Mouse (Mus musculus): ENCODE data around the gene Rbm15. TPM values are rescaled to one million over a fixed set of nuclear protein-coding genes. Genes with fewer than 3 reads are reported as not detected.
"Not testable (repeated sequence)": the region's sequence is repeated elsewhere in the genome, so short reads cannot be mapped to it uniquely, and the experiment has no call there.

The Rbm15 gene
- polyA plus RNA-seq, 1 experiment = 26.7 TPM

DNA sequence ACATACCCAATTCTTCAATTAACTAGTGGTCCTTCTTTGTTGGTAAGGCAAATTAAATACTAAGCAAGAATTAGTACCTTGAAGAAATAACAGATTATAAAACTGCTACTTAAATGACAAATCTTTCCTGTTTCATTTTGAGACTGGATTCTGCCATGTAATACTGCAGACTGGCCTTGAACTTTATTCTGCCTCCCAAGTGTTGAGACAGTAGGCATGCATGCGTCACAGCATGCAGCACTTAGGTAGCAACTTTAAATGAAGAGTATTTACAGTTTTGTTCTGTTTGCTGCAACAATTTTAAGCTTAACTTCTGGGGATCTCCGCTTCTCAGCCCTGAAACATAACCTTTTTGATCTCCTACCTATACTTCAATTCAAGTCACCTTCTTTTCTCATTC lies 12.3 kb downstream of the Rbm15 start:
- 92% methylated on average over 2 of the region's 2 CpGs for WGBS
- Histone ChIP-seq H3K4me1 (ENCODE audit: control insufficient read depth, insufficient read depth, low read length) (no peaks in the 10 kb centered on the region), H3K4me3 (replicated peaks; ENCODE audit: control insufficient read depth, low read depth, low read length) (no peak overlapping the region), H3K27ac (ENCODE audit: control insufficient read depth, insufficient read depth, low read depth, low read length, poor library complexity) (no peak overlapping the region)
- TF ChIP-seq CTCF (IDR thresholded peaks at IDR 0.05; ENCODE audit: control insufficient read depth, insufficient read depth, low read length) (no peak), POLR2A (IDR thresholded peaks at IDR 0.05; ENCODE audit: borderline replicate concordance, control insufficient read depth, low read depth, low read length) (no peak)

DNA sequence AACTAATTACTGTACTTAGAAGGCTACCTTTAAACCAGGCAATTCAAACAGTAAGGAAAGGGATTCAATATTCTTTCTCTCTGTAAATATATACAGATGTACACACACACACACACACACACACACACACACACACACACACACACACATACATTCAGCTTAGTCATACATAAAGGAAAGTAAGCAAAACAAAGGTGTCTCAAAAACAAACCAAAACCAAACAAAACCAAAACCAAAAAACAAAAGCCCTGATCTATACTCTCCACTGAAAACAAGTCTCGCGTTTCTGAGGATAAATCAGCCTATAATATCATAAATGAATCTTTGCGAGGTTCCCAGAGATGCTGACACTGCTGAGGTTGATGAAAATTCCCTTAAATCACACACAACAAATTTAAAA lies 16.1 kb downstream of the Rbm15 start:
- Histone ChIP-seq H3K4me1 (ENCODE audit: control insufficient read depth, insufficient read depth, low read length) (no peaks in the 10 kb centered on the region), H3K4me3 (replicated peaks; ENCODE audit: control insufficient read depth, low read depth, low read length) (no peak overlapping the region), H3K27ac (ENCODE audit: control insufficient read depth, insufficient read depth, low read depth, low read length, poor library complexity) (no peak overlapping the region)
- WGBS = 92% methylated on average over 3 of the region's 3 CpGs
- no peak for TF ChIP-seq CTCF (IDR thresholded peaks at IDR 0.05; ENCODE audit: control insufficient read depth, insufficient read depth, low read length)
- no peak for TF ChIP-seq POLR2A (IDR thresholded peaks at IDR 0.05; ENCODE audit: borderline replicate concordance, control insufficient read depth, low read depth, low read length)

DNA sequence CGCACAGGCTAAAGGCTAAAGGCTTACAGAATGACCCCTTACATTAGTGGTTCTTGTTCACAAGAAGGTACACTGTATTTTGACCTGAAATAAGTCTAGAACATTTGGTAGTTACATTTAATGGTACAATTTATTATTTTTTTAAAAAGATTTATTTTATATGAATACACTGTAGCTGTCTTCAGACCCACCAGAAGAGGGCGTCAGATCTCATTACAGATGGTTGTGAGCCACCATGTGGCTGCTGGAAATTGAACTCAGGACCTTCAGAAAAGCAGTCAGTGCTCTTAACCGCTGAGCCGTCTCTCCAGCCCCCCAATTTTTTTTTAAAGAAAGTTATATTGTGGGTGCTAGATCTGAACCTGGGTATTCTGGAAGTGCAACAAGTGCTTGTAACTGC lies 36.6 kb downstream of the Rbm15 start:
- 91% methylated on average over 4 of the region's 4 CpGs for WGBS
- H3K4me3 ChIP-seq (replicated peaks; ENCODE audit: control insufficient read depth, low read depth, low read length); H3K27ac ChIP-seq (ENCODE audit: control insufficient read depth, insufficient read depth, low read depth, low read length, poor library complexity); H3K4me1 ChIP-seq (ENCODE audit: control insufficient read depth, insufficient read depth, low read length): not testable (repeated sequence)

DNA sequence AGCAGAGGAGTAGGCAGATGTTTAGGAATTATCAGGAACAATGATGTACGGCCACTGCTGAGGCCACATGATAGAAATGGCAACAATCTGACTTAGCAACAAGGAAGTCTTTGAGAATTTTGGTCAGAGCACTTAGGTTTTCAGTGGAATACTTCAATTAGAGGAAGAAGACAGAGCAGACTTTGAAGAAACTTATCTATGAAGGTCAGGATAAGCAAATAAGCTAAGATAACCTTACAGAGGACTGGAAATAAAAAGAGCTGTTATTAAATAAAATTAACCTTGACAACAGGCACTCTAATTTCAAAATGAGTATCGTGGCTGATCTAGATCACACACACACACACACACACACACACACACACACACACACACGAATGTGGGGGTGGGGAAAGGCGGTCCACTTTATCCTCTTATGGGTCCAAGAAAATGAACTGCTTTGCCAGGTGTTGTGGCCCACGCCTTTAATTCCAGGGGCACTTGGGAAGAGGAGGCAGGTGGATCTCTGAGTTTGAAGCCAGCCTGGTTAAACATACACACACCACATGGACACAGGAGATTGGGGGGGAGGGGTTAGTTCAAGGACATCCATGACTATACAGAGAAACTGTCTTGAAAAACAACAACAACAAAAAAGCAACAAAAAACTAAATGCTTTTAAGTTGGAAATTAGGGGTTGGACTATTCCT lies 37.7 kb downstream of the Rbm15 start:
- TF ChIP-seq POLR2A (IDR thresholded peaks at IDR 0.05; ENCODE audit: borderline replicate concordance, control insufficient read depth, low read depth, low read length) (no peak), CTCF (IDR thresholded peaks at IDR 0.05; ENCODE audit: control insufficient read depth, insufficient read depth, low read length) (no peak)
- Histone ChIP-seq H3K4me3 (replicated peaks; ENCODE audit: control insufficient read depth, low read depth, low read length) (no peak overlapping the region), H3K4me1 (ENCODE audit: control insufficient read depth, insufficient read depth, low read length) (no peaks in the 10 kb centered on the region), H3K27ac (ENCODE audit: control insufficient read depth, insufficient read depth, low read depth, low read length, poor library complexity) (no peak overlapping the region)
- 79% methylated on average over 5 of the region's 5 CpGs for WGBS

DNA sequence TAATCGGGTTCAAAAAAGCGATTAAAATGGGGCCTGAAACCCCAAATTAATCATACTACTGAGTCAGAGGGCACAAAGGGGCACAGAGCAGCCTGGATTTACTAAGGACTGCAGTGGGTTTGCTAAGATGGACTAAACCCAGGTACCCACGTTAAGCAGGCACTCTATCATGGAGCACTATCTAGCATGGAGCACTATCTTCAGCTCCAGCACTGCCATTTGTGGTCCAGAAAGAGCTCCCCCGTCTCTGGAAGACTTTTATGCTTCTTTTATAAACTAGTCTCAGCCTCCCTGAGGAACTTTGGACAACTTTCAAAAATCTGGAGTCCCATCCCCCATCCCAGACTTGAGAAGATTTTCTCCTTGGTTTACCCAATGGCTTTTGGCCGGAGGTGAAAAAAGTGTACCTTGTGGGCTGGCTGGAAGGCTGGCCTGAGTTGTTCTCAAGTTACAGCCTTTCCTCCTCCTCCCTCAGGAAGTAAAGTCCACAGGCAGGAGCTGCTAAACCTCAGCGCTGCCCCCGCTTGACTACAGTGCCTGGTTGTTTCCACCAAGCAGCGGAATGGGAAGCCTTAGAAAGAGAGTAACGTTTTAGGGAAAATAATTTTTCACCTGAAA lies 42.6 kb downstream of the Rbm15 start, which contains the start of gene Slc16a4:
Gene Slc16a4 (plus strand): TSS at position 467 of the 618 bp plus-strand sequence.
- 30% methylated on average over 9 of the region's 9 CpGs for WGBS
- H3K4me3 ChIP-seq (replicated peaks; ENCODE audit: control insufficient read depth, low read depth, low read length) = no peak within 1 kb of the TSS
- no peak within 1 kb of the TSS for H3K27ac ChIP-seq (ENCODE audit: control insufficient read depth, insufficient read depth, low read depth, low read length, poor library complexity)
- no peaks in the 10 kb centered on the region for H3K4me1 ChIP-seq (ENCODE audit: control insufficient read depth, insufficient read depth, low read length)
- no peak for TF ChIP-seq POLR2A (IDR thresholded peaks at IDR 0.05; ENCODE audit: borderline replicate concordance, control insufficient read depth, low read depth, low read length)
- TF ChIP-seq CTCF (IDR thresholded peaks at IDR 0.05; ENCODE audit: control insufficient read depth, insufficient read depth, low read length) = no peak

DNA sequence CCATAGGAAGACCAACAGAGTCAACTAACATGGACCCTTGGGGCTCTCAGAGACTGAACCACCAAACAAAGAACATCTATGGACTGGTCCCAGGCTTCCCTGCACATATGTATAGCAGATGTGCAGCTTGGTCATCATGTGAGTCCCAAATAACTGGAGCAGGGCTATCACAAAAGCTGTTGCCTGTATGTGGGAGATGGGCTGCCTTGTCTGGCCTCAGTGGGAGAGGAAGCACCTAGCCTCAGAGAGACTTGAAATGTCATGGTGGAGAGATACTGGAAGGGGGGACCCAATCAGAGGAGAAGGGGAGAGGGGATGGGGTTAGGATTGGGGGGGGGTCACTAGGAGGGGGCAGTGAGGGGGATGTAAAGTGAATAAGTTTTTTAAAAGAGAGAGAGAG lies 46.1 kb downstream of the Rbm15 start:
- no peak overlapping the region for H3K4me3 ChIP-seq (replicated peaks; ENCODE audit: control insufficient read depth, low read depth, low read length)
- H3K4me1 ChIP-seq (ENCODE audit: control insufficient read depth, insufficient read depth, low read length) = no peaks in the 10 kb centered on the region
- H3K27ac ChIP-seq (ENCODE audit: control insufficient read depth, insufficient read depth, low read depth, low read length, poor library complexity) = no peak overlapping the region
- no peak for TF ChIP-seq CTCF (IDR thresholded peaks at IDR 0.05; ENCODE audit: control insufficient read depth, insufficient read depth, low read length)
- no peak for TF ChIP-seq POLR2A (IDR thresholded peaks at IDR 0.05; ENCODE audit: borderline replicate concordance, control insufficient read depth, low read depth, low read length)

DNA sequence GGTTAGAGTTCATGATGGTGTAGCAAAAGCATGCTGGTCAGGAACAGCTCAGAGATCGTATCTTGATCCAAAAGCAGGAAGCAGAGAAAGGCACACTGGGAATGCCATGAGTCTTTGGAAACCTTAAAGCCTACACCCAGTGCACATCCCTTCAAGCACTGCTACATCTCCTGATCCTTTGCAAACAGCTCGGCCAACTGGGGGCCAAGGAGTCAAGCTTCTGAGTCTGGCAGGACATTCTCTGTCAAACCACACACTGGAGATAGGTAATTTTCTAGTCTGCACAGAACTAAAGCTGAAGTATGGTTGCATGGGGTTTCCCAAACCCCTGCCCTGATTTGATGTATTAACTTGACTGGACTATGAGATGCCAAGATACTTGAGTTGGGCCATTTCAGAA lies 47.4 kb downstream of the Rbm15 start:
- Histone ChIP-seq H3K27ac (ENCODE audit: control insufficient read depth, insufficient read depth, low read depth, low read length, poor library complexity) (no peak overlapping the region), H3K4me1 (ENCODE audit: control insufficient read depth, insufficient read depth, low read length) (no peaks in the 10 kb centered on the region), H3K4me3 (replicated peaks; ENCODE audit: control insufficient read depth, low read depth, low read length) (no peak overlapping the region)
- WGBS = 66% methylated on average over 2 of the region's 2 CpGs
- TF ChIP-seq POLR2A (IDR thresholded peaks at IDR 0.05; ENCODE audit: borderline replicate concordance, control insufficient read depth, low read depth, low read length) = no peak
- no peak for TF ChIP-seq CTCF (IDR thresholded peaks at IDR 0.05; ENCODE audit: control insufficient read depth, insufficient read depth, low read length)

DNA sequence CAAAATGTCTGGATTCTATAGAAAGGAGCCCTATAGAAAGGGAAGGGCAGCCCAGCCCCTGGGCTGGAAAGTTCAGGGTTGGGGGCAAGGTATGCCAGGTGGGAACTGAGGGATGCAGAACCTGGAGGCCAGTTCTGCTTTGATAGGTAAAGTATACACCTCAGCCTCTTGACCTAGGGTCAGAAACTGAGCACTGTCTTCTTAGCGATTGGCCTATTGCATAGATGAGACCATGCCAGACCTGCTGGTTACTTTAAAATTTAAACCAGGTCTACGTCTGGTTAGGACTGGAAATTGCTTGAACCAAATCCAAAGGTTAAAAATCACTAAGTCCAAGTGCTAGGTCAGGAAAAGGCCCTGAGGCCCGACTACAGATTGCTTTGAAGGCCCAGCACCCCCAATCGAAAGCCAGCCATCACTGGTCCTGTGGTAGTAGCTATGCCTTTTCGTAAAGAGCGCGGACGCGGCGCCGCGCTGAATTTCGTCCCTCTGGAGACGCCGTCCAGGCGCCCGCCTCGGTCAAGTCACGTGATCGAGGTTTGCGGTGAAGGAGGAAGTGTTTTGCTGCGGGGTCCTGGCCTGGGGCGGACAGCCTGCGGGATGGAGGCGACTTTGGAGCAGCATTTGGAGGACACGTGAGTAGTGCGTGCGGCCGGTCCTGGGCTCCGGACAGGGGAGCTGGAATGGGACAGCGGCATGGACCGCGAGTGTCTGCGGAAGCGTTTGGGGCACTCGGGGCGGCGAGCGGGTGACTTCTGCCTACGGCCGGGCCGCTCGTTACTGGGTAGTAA lies 54.8 kb downstream of the Rbm15 start, which contains the start of gene Lamtor5:
Gene Lamtor5 (plus strand): TSS at position 380 of the 791 bp plus-strand sequence.
- peak; percentile 64; the same call in 1 of the 2 replicates for TF ChIP-seq POLR2A (IDR thresholded peaks at IDR 0.05; ENCODE audit: borderline replicate concordance, control insufficient read depth, low read depth, low read length)
- no peak for TF ChIP-seq CTCF (IDR thresholded peaks at IDR 0.05; ENCODE audit: control insufficient read depth, insufficient read depth, low read length)
- peak within 1 kb of the TSS; percentile 32 for H3K27ac ChIP-seq (ENCODE audit: control insufficient read depth, insufficient read depth, low read depth, low read length, poor library complexity)

More for the DNA sequence above, 54.8 kb downstream of the Rbm15 start, which contains the start of gene Lamtor5:
- 3% methylated on average over 43 of the region's 43 CpGs for WGBS
- H3K4me1 ChIP-seq (ENCODE audit: control insufficient read depth, insufficient read depth, low read length) = no peaks in the 10 kb centered on the region
- peak within 1 kb of the TSS; percentile 97 for H3K4me3 ChIP-seq (replicated peaks; ENCODE audit: control insufficient read depth, low read depth, low read length)
